8 mouse cellular contexts compared by ENCODE assay signal in genomic region chr7:12910181-12910668, GRCm38 (mm10). TPM values are rescaled to one million over a fixed set of nuclear protein-coding genes. Genes with fewer than 3 reads are reported as not detected.
DNase-seq lines count a peak whose midpoint lies in the region; ATAC-seq and TF ChIP-seq lines count a peak whose summit lies in the region.

No protein-coding gene starts in this region.

- TF ChIP-seq CTCF in lung, postnatal 0 days (IDR thresholded peaks at IDR 0.05), result no peak

- TF ChIP-seq EP300 in lung, postnatal 0 days (IDR thresholded peaks at IDR 0.05), result no peak

- WGBS in hindbrain, embryonic 11.5 days, result 7% methylated on average over 19 of the region's 19 CpGs
- WGBS in lung, postnatal 0 days, result 8% methylated on average over 19 of the region's 19 CpGs

- no peaks in the 10 kb centered on the region for H3K9me3 ChIP-seq in hindbrain, embryonic 11.5 days (ENCODE audit: control insufficient read depth, low read length)
- H3K9me3 ChIP-seq in lung, postnatal 0 days (ENCODE audit: low read length), result no peaks in the 10 kb centered on the region

- H3K4me1 ChIP-seq in hindbrain, embryonic 11.5 days (replicated peaks; ENCODE audit: control insufficient read depth, insufficient read depth, low read length), result no peaks in the 10 kb centered on the region
- no peaks in the 10 kb centered on the region; the same call in 1 of the 2 replicates for H3K4me1 ChIP-seq in lung, postnatal 0 days (ENCODE audit: insufficient read depth, low read depth, low read length)

- H3K36me3 ChIP-seq in hindbrain, embryonic 11.5 days (ENCODE audit: control insufficient read depth, insufficient read depth, low read length), result 0 out of 2 replicates have a peak, but pooled peaks cover 4% of the 10 kb centered on the region
- peaks cover 5% of the 10 kb centered on the region; the same call in 1 of the 2 replicates for H3K36me3 ChIP-seq in lung, postnatal 0 days (ENCODE audit: insufficient read depth, low read length)

- peak overlapping the region; percentile 46 for H3K4me3 ChIP-seq in hindbrain, embryonic 11.5 days (ENCODE audit: low read depth, low read length)
- H3K4me3 ChIP-seq in lung, postnatal 0 days (ENCODE audit: low read depth, low read length), result peak overlapping the region; percentile 48

- peak; percentile 58 for DNase-seq in MN1 (ENCODE audit: low spot score)
- DNase-seq in cerebellum, adult 9-10 months, result peak; percentile 72
- peak; percentile 37 to 67 for DNase-seq in frontal cortex, postnatal 10 days (ENCODE audit: low spot score in 2 of 2)
- peak; percentile 75 for DNase-seq in hindbrain, embryonic 11.5 days (ENCODE audit: low spot score)
- peak; percentile 50 for DNase-seq in layer of hippocampus, adult 9-11 months
- DNase-seq in lung, postnatal 0 days (ENCODE audit: low spot score), result peak; percentile 87
- peak; percentile 57 for DNase-seq in ovary, postnatal 10 days (ENCODE audit: low spot score)
- peak; percentile 34 to 58 for DNase-seq in thymus, adult 18-20 months

- H3K4me2 ChIP-seq in hindbrain, embryonic 11.5 days (replicated peaks; ENCODE audit: low read depth, low read length), result peak overlapping the region; percentile 64
- H3K4me2 ChIP-seq in lung, postnatal 0 days (replicated peaks; ENCODE audit: low read depth, low read length), result peak overlapping the region; percentile 64

- H3K27me3 ChIP-seq in hindbrain, embryonic 11.5 days (ENCODE audit: control insufficient read depth, insufficient read depth, low read length), result no peaks in the 10 kb centered on the region
- H3K27me3 ChIP-seq in lung, postnatal 0 days (replicated peaks; ENCODE audit: insufficient read depth, low read length), result no peaks in the 10 kb centered on the region

- H3K9ac ChIP-seq in hindbrain, embryonic 11.5 days (ENCODE audit: low read depth, low read length), result peak overlapping the region; percentile 62
- H3K9ac ChIP-seq in lung, postnatal 0 days (replicated peaks; ENCODE audit: low read depth), result peak overlapping the region; percentile 54

- H3K27ac ChIP-seq in hindbrain, embryonic 11.5 days (ENCODE audit: low read depth, low read length), result peak overlapping the region; percentile 56; the same call in 1 of the 2 replicates
- peak overlapping the region; percentile 93 for H3K27ac ChIP-seq in lung, postnatal 0 days (ENCODE audit: low read length)

- peak; percentile 83 for ATAC-seq in hindbrain, embryonic 11.5 days (ENCODE audit: low FRiP score)
- ATAC-seq in lung, postnatal 0 days, result peak; percentile 88

RNA-seq across cellular contexts. Expression of gene Rps5, which starts 11.9 kb away (rescaled TPM):
- polyA plus RNA-seq in hindbrain, embryonic 11.5 days (2014; fragmentation: Nextera tagmentation; extraction: Ambion mirVana), result 842 and 852 TPM in 2 replicates
- 609 and 716 TPM in 2 replicates for polyA plus RNA-seq in lung, postnatal 0 days (2015; fragmentation: Nextera tagmentation; extraction: Ambion mirVana)

RNA-seq across cellular contexts. Expression of gene Zscan22, which starts 12.6 kb away (rescaled TPM):
- 19.1 and 19.9 TPM in 2 replicates for polyA plus RNA-seq in hindbrain, embryonic 11.5 days (2014; fragmentation: Nextera tagmentation; extraction: Ambion mirVana)
- 4.4 and 4.7 TPM in 2 replicates for polyA plus RNA-seq in lung, postnatal 0 days (2015; fragmentation: Nextera tagmentation; extraction: Ambion mirVana)

RNA-seq across cellular contexts. Expression of gene Rnf225, which starts 17.0 kb away (rescaled TPM):
- 0.50 and 0.66 TPM in 2 replicates for polyA plus RNA-seq in hindbrain, embryonic 11.5 days (2014; fragmentation: Nextera tagmentation; extraction: Ambion mirVana)
- polyA plus RNA-seq in lung, postnatal 0 days (2015; fragmentation: Nextera tagmentation; extraction: Ambion mirVana), result 1.3 and 1.4 TPM in 2 replicates

RNA-seq across cellular contexts. Expression of gene Zfp128, which starts 29.2 kb away (rescaled TPM):
- 6.1 TPM in 2 replicates for polyA plus RNA-seq in hindbrain, embryonic 11.5 days (2014; fragmentation: Nextera tagmentation; extraction: Ambion mirVana)
- polyA plus RNA-seq in lung, postnatal 0 days (2015; fragmentation: Nextera tagmentation; extraction: Ambion mirVana), result 2.5 TPM in 2 replicates

RNA-seq across cellular contexts. Expression of gene Zfp324, which starts 55.4 kb away (rescaled TPM):
- 7.4 and 8.0 TPM in 2 replicates for polyA plus RNA-seq in hindbrain, embryonic 11.5 days (2014; fragmentation: Nextera tagmentation; extraction: Ambion mirVana)
- polyA plus RNA-seq in lung, postnatal 0 days (2015; fragmentation: Nextera tagmentation; extraction: Ambion mirVana), result 5.5 and 5.7 TPM in 2 replicates

Comparison
In these comparisons a context has a peak if more than half of its experiments do, and no peak if none do; other contexts are left out.
1. Peak in every context shown above with its lines: DNase-seq, ATAC-seq, H3K4me3 ChIP-seq and H3K27ac ChIP-seq.